Mouse (Mus musculus): Measurements from ENCODE around the gene Dnaja3.

The Dnaja3 gene

DNA sequence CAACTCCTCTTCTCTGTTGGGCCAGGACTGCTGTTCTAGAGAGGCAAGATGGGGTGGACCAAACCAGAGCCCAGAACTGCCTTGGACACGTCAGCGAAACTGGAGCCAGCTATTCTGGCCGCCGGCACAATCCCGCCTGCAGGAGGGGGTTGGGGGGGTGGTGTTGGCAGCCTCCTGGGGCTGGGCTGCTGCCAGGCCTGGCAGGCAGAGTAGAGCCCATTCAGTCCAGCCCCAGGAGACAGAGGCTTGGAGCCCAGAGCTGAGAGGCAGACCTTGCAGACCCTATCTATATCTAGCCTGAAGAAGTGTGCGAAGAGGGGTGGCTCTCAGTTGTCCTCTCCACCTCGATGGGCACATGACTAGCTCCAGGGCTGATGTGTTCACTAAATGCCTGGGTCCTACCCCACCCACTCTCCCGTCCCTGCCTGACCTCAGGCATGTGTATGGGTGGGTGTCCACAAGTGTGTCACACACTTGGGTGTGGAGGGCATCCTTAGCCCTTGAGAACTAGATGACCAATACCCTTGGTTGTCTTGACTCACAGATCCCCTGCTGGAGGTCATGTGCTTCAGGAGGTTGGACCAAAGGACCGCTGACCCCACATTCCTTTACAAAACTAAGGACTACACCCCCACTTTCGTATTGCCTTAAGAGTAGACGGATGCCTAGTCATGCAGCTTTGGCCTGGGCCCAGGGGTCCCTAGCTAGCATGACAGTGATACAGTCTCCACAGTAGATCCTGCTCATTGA is 4.1 kb downstream of the Dnaja3 start:
- DNase-seq: peak; percentile 89

DNA sequence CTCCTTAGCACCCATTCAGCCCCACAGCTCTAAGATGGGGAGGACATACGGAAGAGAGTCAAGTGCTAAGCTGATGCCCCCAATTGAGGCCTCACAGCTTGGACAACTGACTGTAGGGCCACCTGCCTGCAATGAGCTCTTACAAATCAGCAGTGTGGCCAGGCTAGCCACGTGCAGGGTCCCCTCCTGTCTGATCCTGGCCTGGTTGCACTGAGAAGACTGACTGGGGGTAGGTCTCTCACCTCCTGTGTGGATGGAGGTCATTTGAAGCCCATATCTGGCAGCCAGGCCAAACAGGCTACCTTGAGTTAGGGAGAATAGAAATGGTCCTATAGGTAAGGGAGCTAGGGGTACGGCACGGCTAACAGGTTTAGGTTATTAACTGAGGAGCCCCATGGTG is 6.1 kb downstream of the Dnaja3 start:
- DNase-seq: no peak

DNA sequence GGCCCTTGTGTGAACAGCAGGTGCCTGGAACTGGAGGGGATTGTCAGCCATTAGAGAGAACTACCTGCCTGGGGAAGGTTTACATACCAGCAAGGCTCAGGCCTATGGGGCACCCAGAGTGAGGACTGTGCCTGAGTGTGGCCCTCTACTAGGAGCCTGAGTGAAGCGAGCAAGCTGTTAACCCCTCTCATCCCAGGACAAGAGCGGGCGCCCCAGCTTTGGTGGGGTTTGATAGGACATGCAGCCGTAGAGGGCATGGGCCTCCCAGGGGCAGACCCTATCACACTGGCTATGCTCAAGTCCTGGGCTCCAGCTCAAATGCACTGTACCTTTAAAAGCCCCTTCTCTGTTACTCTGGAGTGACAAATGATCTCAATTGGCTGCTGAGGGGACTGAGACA is 7.0 kb downstream of the Dnaja3 start:
- DNase-seq: no peak

DNA sequence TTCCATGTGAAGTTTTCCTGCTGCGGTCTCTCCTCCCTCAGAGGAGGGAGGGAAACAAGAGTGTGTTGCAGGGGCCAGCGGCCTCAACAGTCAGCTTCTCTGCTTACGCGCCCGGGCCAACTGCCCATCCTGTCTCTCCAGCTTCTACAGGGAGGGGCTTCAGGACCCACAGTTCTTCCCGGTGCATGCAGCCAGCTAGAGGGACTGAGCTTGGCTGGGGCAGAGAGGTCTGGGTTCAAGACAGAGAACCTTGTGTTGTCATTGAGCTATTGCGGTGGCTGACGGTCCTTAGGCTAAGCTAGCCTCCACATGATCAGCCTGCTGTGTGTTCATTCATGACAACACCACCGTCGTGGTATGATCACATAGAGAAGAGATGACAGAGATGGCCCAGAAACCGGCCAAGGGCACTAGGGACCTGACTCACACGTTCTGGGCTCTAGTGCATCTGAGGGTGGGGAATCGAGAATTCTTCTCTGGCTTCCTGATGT is 7.9 kb downstream of the Dnaja3 start:
- no peak for DNase-seq

DNA sequence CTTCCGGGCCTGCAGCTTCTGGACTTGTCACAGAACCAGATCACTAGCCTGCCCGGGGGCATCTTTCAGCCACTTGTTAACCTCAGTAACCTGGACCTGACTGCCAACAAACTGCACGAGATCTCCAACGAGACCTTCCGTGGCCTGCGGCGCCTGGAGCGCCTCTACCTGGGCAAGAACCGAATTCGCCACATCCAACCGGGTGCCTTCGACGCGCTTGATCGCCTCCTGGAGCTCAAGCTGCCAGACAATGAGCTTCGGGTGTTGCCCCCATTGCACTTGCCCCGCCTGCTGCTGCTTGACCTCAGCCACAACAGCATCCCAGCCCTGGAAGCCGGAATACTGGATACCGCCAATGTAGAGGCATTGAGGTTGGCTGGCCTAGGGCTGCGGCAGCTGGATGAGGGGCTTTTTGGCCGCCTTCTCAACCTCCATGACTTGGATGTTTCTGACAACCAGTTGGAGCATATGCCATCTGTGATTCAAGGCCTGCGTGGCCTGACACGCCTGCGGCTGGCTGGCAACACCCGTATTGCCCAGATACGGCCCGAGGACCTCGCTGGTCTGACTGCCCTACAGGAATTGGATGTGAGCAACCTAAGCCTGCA is 8.7 kb downstream of the Dnaja3 start:
- peak; percentile 81 for DNase-seq

DNA sequence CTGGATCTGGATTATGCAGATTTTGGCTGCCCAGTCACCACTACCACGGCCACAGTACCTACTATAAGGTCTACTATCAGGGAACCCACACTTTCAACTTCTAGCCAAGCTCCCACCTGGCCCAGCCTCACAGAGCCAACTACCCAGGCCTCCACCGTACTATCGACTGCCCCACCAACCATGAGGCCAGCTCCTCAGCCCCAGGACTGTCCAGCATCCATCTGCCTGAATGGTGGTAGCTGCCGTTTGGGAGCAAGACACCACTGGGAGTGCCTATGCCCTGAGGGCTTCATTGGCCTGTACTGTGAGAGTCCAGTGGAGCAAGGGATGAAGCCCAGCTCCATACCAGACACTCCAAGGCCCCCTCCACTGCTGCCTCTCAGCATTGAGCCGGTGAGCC is 9.4 kb downstream of the Dnaja3 start:
- DNase-seq: no peak

DNA sequence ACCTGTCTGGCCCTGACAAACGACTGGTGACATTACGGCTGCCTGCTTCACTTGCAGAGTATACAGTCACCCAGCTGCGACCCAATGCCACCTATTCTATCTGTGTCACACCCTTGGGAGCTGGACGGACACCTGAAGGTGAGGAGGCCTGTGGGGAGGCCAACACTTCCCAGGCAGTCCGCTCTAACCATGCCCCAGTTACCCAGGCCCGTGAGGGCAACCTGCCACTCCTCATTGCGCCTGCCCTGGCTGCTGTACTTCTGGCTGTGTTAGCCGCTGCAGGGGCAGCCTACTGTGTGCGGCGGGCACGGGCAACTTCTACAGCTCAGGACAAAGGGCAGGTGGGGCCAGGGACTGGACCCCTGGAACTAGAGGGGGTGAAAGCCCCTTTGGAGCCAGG is 9.9 kb downstream of the Dnaja3 start:
- DNase-seq: no peak

DNA sequence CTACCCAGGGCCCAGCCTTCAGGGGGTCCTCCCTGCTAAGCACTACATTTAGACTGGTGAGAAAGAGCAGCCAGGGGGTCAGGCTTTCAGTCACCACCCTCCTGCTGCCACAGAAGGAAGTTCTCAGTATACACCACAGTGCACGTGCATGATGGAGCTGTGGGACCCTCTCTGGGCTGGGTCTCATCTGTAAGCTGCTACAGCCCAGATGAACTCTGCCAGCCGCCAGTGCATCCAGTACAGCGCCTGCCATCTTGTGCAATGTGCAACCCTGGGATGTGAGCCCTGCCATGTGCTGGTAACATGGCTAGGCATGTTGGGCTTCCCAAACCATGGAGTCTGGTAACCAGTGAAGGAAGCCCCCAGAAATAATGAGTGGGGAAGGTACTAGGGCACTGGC is 10.4 kb downstream of the Dnaja3 start:
- no peak for DNase-seq

DNA sequence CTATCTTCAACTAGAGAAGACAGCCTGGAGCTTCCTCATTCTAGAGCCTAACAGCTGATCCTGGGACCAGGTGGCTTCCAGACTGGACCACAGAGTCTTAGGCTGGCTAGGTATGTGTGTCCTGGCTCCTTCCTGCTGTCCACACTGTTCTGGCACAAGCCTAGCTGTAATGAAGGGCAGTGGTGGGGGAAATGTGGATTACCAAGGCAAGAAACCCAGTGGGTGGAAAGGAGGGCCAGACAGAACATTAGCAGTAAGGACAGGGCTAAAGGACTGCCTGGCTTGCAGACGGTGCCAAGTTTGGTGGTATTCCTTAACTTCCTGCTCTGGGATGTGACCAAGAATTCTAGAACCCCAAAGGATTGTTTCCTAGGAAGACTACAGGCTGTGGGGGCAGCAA is 11.3 kb downstream of the Dnaja3 start:
- DNase-seq: no peak

DNA sequence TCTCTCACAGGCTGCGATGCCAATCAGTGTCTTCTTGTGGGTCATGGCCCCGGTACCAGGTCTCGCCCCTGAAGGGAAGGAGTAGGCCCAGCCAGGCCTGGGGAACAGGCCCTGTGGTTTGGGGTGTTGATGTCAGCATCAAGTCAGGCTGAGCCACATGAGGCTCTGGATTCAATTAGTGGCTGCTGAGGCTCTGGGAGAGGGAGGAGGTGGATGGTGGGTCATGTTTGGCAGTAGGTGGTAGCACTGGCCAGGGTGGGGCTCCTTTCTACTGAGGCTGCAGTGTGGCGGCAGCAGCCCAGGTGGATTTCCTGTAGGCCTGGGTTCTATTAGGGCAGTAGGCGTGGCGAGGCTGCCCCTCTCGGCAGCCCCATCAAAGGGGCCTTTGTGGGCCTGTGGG is 11.8 kb downstream of the Dnaja3 start:
- DNase-seq: no peak

DNA sequence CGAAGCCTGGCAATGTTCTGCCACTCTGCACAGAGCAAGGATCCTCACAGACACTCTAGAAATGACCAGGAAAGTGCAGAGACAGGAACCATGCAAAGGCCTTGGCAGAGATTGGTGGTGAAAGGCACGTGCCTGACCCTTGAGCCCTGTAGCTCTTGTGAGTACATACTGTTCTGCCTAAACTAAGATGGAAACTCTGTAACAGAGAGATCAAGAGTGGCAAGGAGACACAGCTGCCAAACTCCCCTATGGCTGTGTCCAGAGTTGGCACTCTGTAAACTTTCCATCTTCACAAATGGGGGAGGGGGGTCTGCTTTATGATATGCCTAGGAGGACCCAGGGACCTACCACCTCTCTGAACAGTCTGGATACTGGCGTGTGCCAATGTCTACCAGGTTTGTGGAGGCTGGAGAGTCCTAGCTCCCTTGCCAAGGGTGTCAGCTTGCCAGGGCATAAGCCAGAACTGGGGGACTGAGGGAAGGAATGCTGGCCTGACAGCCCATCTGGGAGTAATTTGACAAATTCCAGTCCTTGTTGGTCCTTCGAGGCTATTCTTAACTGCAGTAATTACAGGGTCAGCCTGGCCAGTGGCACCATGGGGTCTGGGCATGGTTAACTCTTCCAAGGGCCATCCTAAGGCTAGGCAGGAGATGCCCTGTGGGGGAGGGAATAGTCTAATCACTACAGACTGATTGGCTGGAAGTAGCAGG is 13.1 kb downstream of the Dnaja3 start:
- DNase-seq: peak; percentile 62

DNA sequence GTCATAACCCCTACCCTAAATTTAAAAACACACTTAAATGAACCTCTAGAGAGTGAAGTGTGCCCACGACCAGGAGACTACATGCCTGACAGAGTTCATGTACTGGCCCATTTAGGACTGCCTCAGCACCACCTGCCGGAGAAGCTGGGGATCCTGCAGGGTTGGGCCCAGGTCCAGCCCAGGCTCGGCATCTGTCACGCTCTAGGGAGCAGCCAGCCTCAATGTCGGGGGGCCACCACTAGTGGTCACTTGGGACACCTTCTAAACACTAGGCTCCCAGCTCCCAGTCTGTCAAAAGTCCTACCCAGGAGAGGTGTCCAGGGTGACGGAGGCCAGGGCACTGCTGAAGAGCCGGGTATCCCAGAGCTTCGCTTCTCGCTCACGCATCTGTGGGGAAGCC is 14.9 kb downstream of the Dnaja3 start:
- DNase-seq: peak; percentile 78

DNA sequence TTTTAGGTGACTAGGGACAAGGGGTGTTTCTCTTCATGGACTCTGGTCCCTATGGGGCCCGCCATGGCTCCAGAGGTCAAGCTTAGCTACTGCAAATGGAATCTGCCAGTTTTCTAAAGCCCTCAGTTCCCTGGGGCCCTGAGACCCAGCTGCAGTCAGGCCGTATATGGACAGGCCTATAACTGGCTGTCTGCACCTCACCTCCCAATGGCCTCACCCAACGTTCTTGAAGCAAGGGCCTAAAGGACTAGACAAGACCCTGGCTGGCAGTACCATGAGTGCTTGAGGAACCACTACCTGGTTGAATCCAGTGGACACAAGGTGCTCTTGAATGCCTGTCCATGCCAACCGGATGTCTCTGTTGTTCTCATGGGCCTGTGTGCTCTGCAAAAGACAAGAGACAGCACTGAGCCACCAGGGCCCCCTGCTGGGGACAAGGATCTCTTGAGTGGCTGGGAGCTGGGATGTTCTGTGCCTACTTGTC is 15.5 kb downstream of the Dnaja3 start:
- peak; percentile 70 for DNase-seq

DNA sequence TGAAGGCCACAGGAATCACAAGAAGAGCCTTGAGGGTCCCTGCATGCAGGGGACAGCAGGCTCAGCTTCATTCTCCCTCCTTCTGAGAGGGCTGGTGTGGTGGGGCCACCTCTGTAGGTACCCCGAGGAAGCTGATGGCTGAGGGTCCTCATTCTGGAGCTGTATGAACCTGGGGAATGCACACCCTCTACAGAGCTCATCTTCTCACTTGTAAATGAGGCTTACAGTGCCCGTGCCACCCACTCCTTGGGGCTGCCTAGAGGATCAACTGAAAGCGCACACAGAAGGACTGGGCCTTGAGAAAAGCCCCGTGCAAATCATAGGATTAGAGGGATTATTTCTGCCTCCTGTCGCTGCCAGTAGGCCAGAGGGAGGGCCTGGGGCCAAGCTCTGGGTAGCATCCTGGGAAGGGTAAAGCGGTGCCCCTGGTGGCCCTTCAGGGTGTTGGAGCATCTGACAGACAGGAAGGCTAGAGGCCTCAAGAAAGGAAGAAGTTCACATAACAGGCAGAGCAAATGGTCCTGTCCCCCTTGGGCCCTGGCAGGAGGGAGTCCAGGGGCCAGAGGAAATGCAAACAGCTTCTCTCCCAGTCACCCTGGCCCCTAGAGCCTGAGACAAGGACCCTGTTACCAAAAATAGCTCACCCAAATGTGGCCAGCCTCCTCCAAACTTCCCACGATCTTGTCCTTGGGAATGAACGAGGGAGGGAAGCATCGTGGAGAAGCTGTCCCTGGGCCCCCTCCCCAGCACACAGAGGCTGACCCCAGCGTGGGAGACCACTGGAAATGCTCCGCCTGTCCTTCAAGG is 16.2 kb downstream of the Dnaja3 start:
- DNase-seq: no peak

DNA sequence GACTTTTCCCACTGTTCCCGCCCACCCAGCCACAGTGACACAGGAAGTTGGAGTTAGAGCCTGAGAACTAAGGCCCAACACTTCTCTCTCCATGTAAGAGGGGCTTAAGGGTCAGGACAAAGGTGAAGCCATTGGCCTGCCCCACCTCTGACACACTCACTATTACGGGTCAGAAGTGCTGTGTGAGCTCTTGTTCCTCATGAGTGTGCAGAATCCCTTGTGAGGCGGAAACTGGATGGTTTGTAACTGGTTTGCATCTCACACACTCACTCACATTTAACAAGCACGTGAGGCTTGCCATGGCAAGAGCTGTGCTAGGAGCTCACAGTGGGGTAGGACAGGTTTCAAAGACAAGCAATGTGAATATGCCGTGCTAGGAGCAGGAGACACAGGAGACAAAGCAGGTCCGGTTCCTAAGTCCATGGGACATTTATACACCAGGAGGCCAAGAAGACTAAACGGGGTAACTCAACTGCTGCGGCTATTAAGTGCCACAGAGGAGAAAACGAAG is 16.8 kb downstream of the Dnaja3 start:
- peak; percentile 62 for DNase-seq

DNA sequence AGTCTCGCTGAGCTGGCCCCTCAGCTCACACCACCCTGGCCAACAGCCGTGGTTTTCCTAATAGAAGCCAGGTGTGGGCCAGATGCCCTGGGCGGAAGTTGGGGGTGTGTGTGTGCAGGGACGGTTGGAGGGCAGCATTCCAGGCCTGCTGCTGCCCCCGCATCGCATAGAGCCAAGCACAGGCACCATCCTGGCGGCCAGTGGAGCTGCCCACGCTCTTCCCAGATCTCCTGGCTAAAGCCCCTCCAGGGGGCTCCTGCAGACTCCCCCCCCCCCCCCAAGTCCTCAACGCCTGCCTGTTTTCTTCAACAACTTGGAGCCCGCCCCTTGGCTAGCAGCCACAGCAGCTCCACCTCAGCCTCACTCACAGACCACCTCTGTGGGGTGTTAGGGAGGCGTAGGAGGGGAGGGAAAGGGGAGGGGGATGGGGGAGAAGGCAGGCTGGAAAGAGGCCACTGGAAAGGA is 19.0 kb downstream of the Dnaja3 start:
- DNase-seq: no peak

DNA sequence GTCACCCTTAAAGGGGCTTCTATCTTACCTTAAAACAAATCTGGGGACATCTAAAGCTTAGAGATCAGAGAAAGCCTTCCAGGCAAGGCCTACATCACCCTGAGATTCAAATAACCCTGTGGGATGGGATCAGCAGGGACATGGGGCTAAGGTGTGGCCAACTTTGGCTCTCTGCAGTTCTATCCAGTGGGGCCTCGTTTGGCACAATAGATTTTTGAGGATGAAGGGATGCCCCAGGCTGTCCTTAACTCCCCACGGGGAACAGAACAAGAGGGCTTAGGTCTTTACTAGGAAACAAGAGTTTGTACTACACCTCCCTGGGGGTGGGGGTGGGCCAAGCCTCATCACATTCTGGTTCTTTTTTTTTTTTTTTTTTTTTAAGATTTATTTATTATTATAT is 19.5 kb downstream of the Dnaja3 start:
- DNase-seq: no peak

DNA sequence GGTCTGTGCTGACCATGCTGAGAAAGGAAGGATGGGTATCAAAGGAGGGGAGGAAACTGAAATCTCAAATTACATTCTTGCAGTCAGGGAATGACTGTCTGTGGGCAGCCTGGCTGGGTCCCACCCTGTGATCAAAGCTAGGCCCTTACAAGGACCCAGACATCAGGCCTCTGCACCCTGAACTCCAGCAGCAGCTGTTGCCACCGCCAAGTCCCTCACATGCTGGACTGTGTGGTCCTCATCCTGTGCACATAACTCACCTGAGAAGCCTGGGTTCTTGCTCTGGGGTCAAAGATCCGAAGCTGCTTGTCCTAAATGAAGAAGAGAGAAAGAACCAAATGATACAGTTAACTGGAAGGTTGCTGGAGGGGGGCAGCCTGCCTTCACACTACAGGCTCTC is 21.8 kb downstream of the Dnaja3 start:
- DNase-seq: no peak

DNA sequence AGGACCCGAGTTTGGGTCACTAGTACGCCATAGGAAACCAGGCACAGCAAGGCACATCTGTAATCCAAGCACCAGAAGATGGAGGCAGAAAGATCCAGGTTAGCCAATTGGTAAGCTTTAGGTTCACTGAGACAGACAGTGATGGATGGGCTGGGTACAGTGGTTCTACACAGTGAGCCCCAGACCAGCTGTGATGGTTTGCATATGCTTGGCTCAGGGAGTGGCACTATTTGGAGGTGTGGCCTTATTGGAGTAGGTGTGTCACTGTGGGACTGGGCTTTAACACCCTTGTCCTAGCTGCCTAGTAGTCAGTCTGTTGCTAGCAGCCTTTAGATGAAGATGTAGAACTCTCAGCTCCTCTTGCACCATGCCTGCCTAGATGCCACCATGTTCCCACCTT is 24.0 kb downstream of the Dnaja3 start:
- no peak for DNase-seq

DNA sequence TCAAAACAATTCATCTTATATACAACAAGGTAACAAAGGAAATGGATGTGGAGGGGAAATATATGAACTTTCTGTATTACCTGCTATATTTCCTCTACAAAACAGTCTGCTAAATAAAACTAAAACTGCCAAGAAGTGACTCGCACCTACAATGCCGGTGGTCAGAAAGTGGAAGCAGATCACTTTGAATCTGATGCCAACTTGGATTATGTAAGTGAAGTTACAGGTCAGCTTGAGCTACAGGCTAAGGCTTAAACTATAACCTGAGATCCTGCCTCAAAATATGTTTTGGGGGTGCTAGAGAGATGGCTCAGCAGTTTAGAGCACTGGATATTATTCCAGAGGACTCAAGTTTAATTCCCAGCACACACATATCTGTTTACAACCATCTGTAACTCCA is 25.9 kb downstream of the Dnaja3 start:
- DNase-seq: peak; percentile 37

DNA sequence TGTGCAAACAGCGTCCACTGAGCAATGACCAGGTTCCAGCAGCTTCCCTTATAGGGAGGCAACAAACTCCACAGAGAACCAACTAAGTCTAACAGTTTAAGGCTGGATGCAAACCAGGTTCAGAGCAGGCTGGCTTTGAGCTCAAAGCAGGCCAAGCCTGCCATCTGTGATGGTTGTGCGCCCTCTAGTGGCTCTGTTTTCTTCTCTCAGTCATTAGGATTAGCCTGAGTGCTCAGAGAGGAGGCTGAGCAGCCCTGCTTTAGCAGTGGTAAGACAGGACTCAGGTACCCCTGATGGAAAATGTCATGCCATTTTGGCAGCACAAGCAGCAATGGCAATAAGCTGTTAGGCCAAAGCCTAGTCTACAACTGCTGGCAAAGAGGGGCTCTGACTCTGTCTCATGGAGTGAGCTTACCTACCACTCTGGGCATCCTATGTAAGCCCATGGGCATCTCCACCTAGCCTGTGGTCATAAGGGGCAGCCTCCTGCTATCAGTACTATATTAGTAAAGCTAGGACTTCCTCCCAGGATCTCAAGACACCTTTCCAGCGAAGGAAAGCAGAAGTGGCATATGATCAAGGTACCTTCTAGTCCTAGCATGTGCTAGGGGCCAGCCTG is 27.5 kb downstream of the Dnaja3 start:
- peak; percentile 74 for DNase-seq

DNA sequence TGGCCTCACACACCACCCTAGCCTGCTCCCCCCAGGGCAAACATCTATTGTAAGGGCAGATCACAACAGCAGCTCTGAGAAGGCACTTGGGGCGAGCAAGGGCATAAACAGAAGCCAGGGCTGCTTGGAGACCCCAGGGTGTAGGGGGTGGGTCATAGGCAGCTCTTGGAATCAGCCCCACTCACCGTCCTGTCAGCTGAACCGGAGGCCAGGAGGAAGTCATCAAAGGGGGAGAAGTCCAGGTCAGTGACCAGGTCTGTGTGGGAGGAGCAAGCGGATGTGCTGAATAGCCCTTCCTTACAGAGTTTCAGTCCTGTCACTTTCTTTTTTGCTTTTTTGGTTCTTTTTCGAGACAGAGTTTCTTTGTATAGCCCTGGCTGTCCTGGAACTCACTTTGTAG is 30.5 kb downstream of the Dnaja3 start:
- DNase-seq: no peak
